Mouse (Mus musculus) hindlimb bud, embryonic 11.5 days (tissue): ENCODE results near the gene Ugt2b36.
"Not testable (repeated sequence)": the region's sequence is repeated elsewhere in the genome, so short reads cannot be mapped to it uniquely, and the experiment has no call there.

Source experiments
- DNase-seq: peaks from one replicate; pipeline ENCODE4 v3.0.0-alpha.2; 2012; ENCODE audit warnings: low read depth, low spot score; ENCODE audit errors: extremely low spot score

Ugt2b36 gene

DNA sequence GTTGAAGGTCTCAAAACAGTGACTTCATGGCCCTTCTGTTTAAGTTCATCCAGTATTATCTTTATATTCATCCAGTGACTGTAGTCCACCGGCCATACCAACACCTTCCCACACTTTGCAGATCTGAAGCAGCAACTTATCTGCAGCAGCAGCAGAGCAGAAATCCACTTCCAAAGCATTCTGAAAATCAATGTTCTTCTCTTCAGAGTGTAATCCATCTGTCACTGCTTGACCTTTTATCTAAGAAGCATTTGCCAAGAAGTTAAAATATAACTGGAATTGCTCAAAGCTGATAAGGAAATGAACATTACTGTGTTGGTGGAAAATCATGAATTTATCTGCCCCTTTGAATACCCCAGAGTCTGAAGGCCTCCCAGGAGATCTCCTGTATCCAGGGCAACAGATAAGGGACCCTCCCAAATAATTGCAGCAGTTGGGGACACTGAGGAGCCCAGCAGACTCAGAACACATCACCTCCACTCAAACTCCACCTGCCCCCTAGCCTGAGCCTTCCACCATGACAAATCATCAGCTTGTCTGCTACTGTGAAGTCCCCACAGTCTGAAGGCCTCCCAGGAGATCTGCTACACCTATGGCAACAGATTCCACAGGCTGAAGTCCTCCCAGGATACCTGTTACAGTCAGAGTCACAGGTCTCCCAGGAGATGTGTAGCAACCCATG lies at the start of gene Ugt2b36:
Gene Ugt2b36, minus strand, starts transcription at position 210 of the 682 bp plus-strand sequence.
- DNase-seq = no peak

- not testable (repeated sequence) for DNase-seq
These were observed 47.8 kb upstream of the Ugt2b36 start, which contains the start of gene Ugt2b5 for GRCm38 (mm10) chr5:87140196-87140595. Ugt2b5 (minus strand) TSS chr5:87140318.

GRCm38 (mm10) chr5:87103697-87104096 lies 11.3 kb upstream of the Ugt2b36 start:
- not testable (repeated sequence) for DNase-seq

DNA sequence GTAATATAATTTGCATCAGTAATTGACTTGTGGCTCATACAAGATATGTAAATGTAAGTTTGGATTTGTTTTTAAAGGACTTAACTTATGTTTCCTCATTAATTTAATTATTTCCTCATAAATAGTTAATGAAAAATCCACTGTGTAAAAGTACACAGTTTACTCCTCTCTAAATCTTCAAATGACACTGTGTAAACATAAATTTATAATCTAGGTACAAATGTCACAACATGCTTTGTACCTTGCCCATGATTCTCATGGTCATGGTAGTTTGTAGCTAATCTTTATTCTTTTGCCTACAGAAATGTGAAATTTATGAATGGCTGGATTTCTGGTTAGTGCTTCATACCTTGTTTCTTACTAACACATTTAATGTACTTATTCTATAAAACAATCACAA lies 1.2 kb downstream of the Ugt2b36 start:
- no peak for DNase-seq

GRCm38 (mm10) chr5:87089264-87089663 lies 3.1 kb downstream of the Ugt2b36 start:
- DNase-seq = no peak

DNA sequence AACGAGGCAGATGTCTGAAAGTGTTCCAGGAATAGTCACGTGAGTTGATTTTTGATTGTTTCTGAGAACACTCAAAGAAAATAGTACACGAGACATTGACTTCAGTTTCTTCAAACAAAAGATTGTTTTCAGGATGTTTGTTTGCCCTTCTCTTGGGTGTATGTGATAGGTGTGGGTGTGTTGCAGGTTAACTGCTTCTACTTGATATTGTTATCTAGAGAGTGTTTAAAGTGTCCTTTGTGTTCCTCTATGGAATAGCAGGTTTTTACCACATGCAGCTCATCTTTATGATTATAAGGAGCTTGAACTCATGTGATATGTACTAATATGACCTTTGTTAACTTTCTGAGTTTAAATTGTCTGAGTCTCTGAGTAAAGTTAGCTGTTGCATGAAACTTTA lies 6.1 kb downstream of the Ugt2b36 start:
- DNase-seq = no peak

GRCm38 (mm10) chr5:87030624-87031023 lies 61.7 kb downstream of the Ugt2b36 start:
- DNase-seq = no peak

DNA sequence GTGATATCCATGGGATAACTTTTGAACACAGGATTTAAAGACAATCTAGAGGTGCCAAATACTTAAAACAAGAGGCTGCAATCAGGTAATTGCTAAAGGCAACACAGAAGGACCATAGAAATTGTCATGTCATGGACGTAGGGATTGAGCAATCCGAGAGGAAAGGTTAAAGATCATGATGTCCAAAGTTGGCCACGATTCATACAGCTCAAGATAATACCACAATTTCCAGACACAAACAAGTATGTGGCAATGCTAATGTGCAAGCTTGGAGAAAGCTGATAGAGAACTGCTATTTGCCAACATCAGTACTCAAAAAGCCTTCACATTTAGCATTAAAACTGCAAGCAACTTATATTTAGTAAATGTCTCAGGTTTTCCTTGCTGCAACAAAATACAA lies 65.0 kb downstream of the Ugt2b36 start:
- DNase-seq = no peak
